Mouse (Mus musculus): ENCODE data around the gene Taf1a. TPM values are rescaled to one million over a fixed set of nuclear protein-coding genes. Genes with fewer than 3 reads are reported as not detected.

The Taf1a gene
- polyA plus RNA-seq, 1 experiment from 2014 or later, result 11.5 TPM

GRCm38 (mm10) chr1:183417873-183418272, 29.1 kb downstream of the Taf1a start, which contains the start of gene Hhipl2:
TSS of gene Hhipl2 (plus strand) at chr1:183418215.
- 67% methylated on average over 12 of the region's 12 CpGs for WGBS
- H3K27ac ChIP-seq, result no peak within 1 kb of the TSS
- H3K27me3 ChIP-seq, result no peaks in the 10 kb centered on the region
- H3K9me3 ChIP-seq (replicated peaks), result no peaks in the 10 kb centered on the region
- H3K4me1 ChIP-seq (replicated peaks), result 0 out of 2 replicates have a peak, but pooled peaks cover 2% of the 10 kb centered on the region
- no peaks in the 10 kb centered on the region for H3K36me3 ChIP-seq
- no peak within 1 kb of the TSS for H3K9ac ChIP-seq
- ATAC-seq (replicated peaks; ENCODE audit: insufficient number of reproducible peaks, insufficient read depth, low FRiP score, low read depth), result no peak
- H3K4me3 ChIP-seq, result no peak within 1 kb of the TSS
- no peak within 1 kb of the TSS for H3K4me2 ChIP-seq

GRCm38 (mm10) chr1:183419741-183420140, 31.0 kb downstream of the Taf1a start:
- H3K9ac ChIP-seq, result no peak overlapping the region
- H3K27me3 ChIP-seq, result no peaks in the 10 kb centered on the region
- no peaks in the 10 kb centered on the region for H3K9me3 ChIP-seq (replicated peaks)
- 77% methylated on average over 7 of the region's 7 CpGs for WGBS
- H3K27ac ChIP-seq, result no peak overlapping the region
- H3K4me3 ChIP-seq, result no peak overlapping the region
- no peaks in the 10 kb centered on the region for H3K36me3 ChIP-seq
- ATAC-seq (replicated peaks; ENCODE audit: insufficient number of reproducible peaks, insufficient read depth, low FRiP score, low read depth), result no peak
- 0 out of 2 replicates have a peak, but pooled peaks cover 2% of the 10 kb centered on the region for H3K4me1 ChIP-seq (replicated peaks)
- H3K4me2 ChIP-seq, result no peak overlapping the region

GRCm38 (mm10) chr1:183420296-183420695, 31.5 kb downstream of the Taf1a start:
- no peak overlapping the region for H3K9ac ChIP-seq
- H3K4me1 ChIP-seq (replicated peaks), result 0 out of 2 replicates have a peak, but pooled peaks cover 2% of the 10 kb centered on the region
- H3K36me3 ChIP-seq, result no peaks in the 10 kb centered on the region
- H3K27ac ChIP-seq, result no peak overlapping the region
- H3K9me3 ChIP-seq (replicated peaks), result no peaks in the 10 kb centered on the region
- no peak overlapping the region for H3K4me3 ChIP-seq
- WGBS, result 88% methylated on average over 10 of the region's 10 CpGs
- ATAC-seq (replicated peaks; ENCODE audit: insufficient number of reproducible peaks, insufficient read depth, low FRiP score, low read depth), result no peak
- H3K27me3 ChIP-seq, result no peaks in the 10 kb centered on the region
- H3K4me2 ChIP-seq, result no peak overlapping the region

DNA sequence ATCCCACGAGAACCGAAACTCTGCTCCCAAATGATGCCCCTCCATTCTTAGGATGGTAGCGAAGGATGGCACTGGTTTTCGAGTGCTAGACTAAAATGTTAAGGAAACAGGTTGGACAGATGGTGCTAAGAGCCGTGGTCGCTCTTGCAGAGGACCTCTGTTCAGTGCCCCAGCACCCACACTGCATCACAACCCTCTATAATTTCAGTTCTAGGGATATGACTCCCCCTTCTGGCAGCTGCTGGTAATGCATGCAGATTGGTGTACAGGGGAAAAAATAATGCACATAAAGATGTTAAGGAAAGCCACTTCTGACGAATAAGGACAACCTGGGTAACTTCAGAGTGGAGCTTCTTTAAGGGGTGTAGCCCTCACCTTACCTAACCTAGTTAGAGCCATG, 35.3 kb downstream of the Taf1a start:
- Histone ChIP-seq H3K4me1 (replicated peaks) (0 out of 2 replicates have a peak, but pooled peaks cover 2% of the 10 kb centered on the region), H3K4me3 (no peak overlapping the region), H3K9me3 (replicated peaks) (no peaks in the 10 kb centered on the region), H3K27me3 (no peaks in the 10 kb centered on the region), H3K27ac (no peak overlapping the region), H3K9ac (no peak overlapping the region), H3K36me3 (no peaks in the 10 kb centered on the region), H3K4me2 (no peak overlapping the region)
- no peak for ATAC-seq (replicated peaks; ENCODE audit: insufficient number of reproducible peaks, insufficient read depth, low FRiP score, low read depth)
- 91% methylated on average over 7 of the region's 7 CpGs for WGBS

- H3K27me3 ChIP-seq, result no peaks in the 10 kb centered on the region
- WGBS, result 85% methylated on average over 9 of the region's 9 CpGs
Observed at GRCm38 (mm10) chr1:183434918-183435317, 46.1 kb downstream of the Taf1a start.

GRCm38 (mm10) chr1:183439036-183439435, 50.3 kb downstream of the Taf1a start:
- H3K27ac ChIP-seq, result no peak overlapping the region
- H3K9ac ChIP-seq, result no peak overlapping the region
- H3K4me1 ChIP-seq (replicated peaks), result peaks cover 9% of the 10 kb centered on the region; the same call in 1 of the 2 replicates
- peak overlapping the region; percentile 41 for H3K4me3 ChIP-seq
- WGBS, result 21% methylated on average over 22 of the region's 22 CpGs
- peak overlapping the region; percentile 60 for H3K4me2 ChIP-seq
- ATAC-seq (replicated peaks; ENCODE audit: insufficient number of reproducible peaks, insufficient read depth, low FRiP score, low read depth), result no peak
- H3K27me3 ChIP-seq, result no peaks in the 10 kb centered on the region
- H3K36me3 ChIP-seq, result no peaks in the 10 kb centered on the region
- no peaks in the 10 kb centered on the region for H3K9me3 ChIP-seq (replicated peaks)

More at GRCm38 (mm10) chr1:183434918-183435317, 46.1 kb downstream of the Taf1a start:
- no peak for ATAC-seq (replicated peaks; ENCODE audit: insufficient number of reproducible peaks, insufficient read depth, low FRiP score, low read depth)
- H3K9ac ChIP-seq, result no peak overlapping the region
- no peaks in the 10 kb centered on the region for H3K9me3 ChIP-seq (replicated peaks)
- peaks cover 11% of the 10 kb centered on the region; the same call in 1 of the 2 replicates for H3K4me1 ChIP-seq (replicated peaks)
- H3K4me3 ChIP-seq, result no peak overlapping the region
- H3K27ac ChIP-seq, result no peak overlapping the region
- H3K4me2 ChIP-seq, result no peak overlapping the region
- no peaks in the 10 kb centered on the region for H3K36me3 ChIP-seq

- Histone ChIP-seq H3K4me3 (no peak overlapping the region), H3K36me3 (no peaks in the 10 kb centered on the region), H3K9me3 (replicated peaks) (no peaks in the 10 kb centered on the region), H3K4me1 (replicated peaks) (peaks cover 9% of the 10 kb centered on the region; the same call in 1 of the 2 replicates), H3K9ac (no peak overlapping the region), H3K4me2 (peak overlapping the region; percentile 31), H3K27ac (no peak overlapping the region), H3K27me3 (no peaks in the 10 kb centered on the region)
- 19% methylated on average over 19 of the region's 19 CpGs for WGBS
- no peak for ATAC-seq (replicated peaks; ENCODE audit: insufficient number of reproducible peaks, insufficient read depth, low FRiP score, low read depth)
Observed at GRCm38 (mm10) chr1:183442015-183442774, 53.4 kb downstream of the Taf1a start.

GRCm38 (mm10) chr1:183453066-183453465, 64.3 kb downstream of the Taf1a start:
- Histone ChIP-seq H3K27ac (no peak overlapping the region), H3K4me3 (no peak overlapping the region), H3K4me2 (no peak overlapping the region), H3K27me3 (no peaks in the 10 kb centered on the region), H3K9ac (no peak overlapping the region), H3K36me3 (no peaks in the 10 kb centered on the region), H3K4me1 (replicated peaks) (no peaks in the 10 kb centered on the region), H3K9me3 (replicated peaks) (no peaks in the 10 kb centered on the region; the same call in 1 of the 2 replicates)
- 0 out of 2 replicates have a peak, but pooled peaks have one; percentile 14 for ATAC-seq (replicated peaks; ENCODE audit: insufficient number of reproducible peaks, insufficient read depth, low FRiP score, low read depth)
- 38% methylated on average over 3 of the region's 3 CpGs for WGBS

Other genes starting within 250 kb of the Taf1a start
- gene Disp1, start 167.5 kb upstream of the Taf1a start, polyA plus RNA-seq (2015; fragmentation: Nextera tagmentation; extraction: Ambion mirVana), result 7.8 and 11.0 TPM in 2 replicates
- gene Aida, start 92.4 kb upstream of the Taf1a start, polyA plus RNA-seq (2015; fragmentation: Nextera tagmentation; extraction: Ambion mirVana), result 30.0 and 30.9 TPM in 2 replicates
- gene Brox, start 91.7 kb upstream of the Taf1a start, polyA plus RNA-seq (2015; fragmentation: Nextera tagmentation; extraction: Ambion mirVana), result 38.6 and 42.3 TPM in 2 replicates
- 65.2 and 73.5 TPM in 2 replicates for gene Mia3, start 19.4 kb upstream of the Taf1a start, polyA plus RNA-seq (2015; fragmentation: Nextera tagmentation; extraction: Ambion mirVana)
- gene Hhipl2, start 29.2 kb downstream of the Taf1a start, polyA plus RNA-seq (2015; fragmentation: Nextera tagmentation; extraction: Ambion mirVana), result 0.23 and 0.34 TPM in 2 replicates